Mouse (Mus musculus) neutrophil, adult 5-6 weeks (primary cell): Measurements from ENCODE around the gene Fam228b. TPM values are rescaled to one million over a fixed set of nuclear protein-coding genes. Genes with fewer than 3 reads are reported as not detected.
"Not testable (repeated sequence)": the region's sequence is repeated elsewhere in the genome, so short reads cannot be mapped to it uniquely, and the experiment has no call there.

Source experiments
- ATAC-seq: fragments of 151-379, 151-347 bp; 2 replicates; pipeline ENCODE4 v1.8.0; 2017; ENCODE audit warnings: mild to moderate bottlenecking, moderate TSS enrichment; ENCODE audit not compliant: insufficient number of reproducible peaks, poor library complexity, low FRiP score, severe bottlenecking; ENCODE audit errors: extremely low read depth
- total RNA-seq: library from RNA; stranded (forward); fragments of 200-1000 nt; gene quantifications from 2 replicates; pipeline ENCODE4 v1.2.3, GENCODE M21; 2017

Gene Fam228b
- total RNA-seq, 1 experiment from 2014 or later: 0.70 TPM

DNA sequence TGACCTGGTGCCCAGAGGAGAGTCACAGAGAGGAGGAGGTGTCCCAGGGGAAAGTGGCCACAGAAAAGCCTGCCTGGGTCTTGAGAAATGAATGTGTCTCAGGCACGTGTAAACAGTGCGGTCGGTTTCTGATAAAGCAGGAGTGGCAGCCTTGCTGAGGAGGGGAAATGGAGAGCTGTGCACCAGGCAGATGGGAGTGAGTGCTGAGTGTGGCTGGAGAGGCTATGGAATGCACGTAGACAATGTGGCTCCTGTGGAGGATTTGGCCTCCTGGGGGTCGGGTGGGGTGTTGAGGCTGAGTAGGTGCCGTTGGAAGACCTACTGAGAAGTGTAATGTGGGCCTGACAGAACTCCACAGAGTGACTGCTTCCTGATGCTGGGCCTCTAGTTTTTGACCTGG, 63.4 kb downstream of the Fam228b start:
- ATAC-seq: not testable (repeated sequence)

GRCm38 (mm10) chr12:4694534-4694933, 74.5 kb downstream of the Fam228b start:
- no peak for ATAC-seq

- no peak for ATAC-seq
Measured at GRCm38 (mm10) chr12:4691193-4691592, 77.9 kb downstream of the Fam228b start.

Other genes with a start within 250 kb of the Fam228b start
- gene Itsn2, start 176.6 kb downstream of the Fam228b start, total RNA-seq: 417 and 436 TPM in 2 replicates
- not detected in 2 replicates for gene Gm3625, start 176.3 kb downstream of the Fam228b start, total RNA-seq
- 0.47 TPM in 1 of 2 replicates, not detected in the other for gene Fam228a, start 30.8 kb downstream of the Fam228b start, total RNA-seq
- not detected in 2 replicates for gene Pfn4, start 245 bp downstream of the Fam228b start, total RNA-seq
- gene Sf3b6, start 48.3 kb upstream of the Fam228b start, total RNA-seq: 71.2 and 81.2 TPM in 2 replicates
- gene Fkbp1b, start 72.3 kb upstream of the Fam228b start, total RNA-seq: 0.70 and 2.1 TPM in 2 replicates
- 5.5 and 8.0 TPM in 2 replicates for gene Wdcp, start 74.0 kb upstream of the Fam228b start, total RNA-seq
- gene Mfsd2b, start 105.1 kb upstream of the Fam228b start, total RNA-seq: 4.9 and 5.0 TPM in 2 replicates
- gene Ubxn2a, start 138.4 kb upstream of the Fam228b start, total RNA-seq: 32.9 and 47.3 TPM in 2 replicates
- 67.3 and 80.7 TPM in 2 replicates for gene Atad2b, start 148.1 kb upstream of the Fam228b start, total RNA-seq